In the genomic region with DNA sequence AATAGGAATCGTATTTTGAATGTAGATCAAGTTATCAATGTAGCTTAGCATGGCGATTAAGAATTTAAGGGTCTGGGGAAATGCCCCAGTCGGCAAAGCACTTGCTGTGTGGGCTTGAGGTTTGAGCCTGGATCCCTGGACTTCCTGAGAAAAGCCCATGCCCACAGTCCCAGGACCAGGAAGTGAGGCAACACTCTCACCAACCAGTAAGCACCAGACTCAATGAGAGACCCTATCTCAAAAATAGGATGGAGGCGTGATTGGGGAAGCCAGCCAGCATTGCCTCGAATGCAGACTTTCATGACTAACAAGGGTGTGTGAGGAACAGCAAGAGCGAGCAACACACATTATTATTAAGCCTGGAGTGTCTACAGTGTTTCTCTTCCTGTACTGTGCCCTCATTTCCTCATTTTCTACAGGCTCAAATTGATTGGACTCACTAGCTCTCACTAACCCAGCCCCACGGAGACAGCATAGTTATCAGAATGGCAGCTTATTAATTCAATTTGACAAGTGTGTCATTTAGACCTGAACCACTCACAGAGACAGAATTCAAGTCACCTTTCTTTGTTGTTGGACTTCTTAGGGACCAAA, we compare ENCODE assay signal across 19 mouse cellular contexts.
"Had no signal": no experiment of that assay in that cellular context is flagged by ENCODE, and none has a peak within 500 bp of the region (broad histone marks: within the 10 kb centered on the region; RNA-seq: fewer than 3 reads in every experiment).

No protein-coding gene starts in this region.

- H3K36me3 ChIP-seq: kidney, embryonic 15.5 days; liver, embryonic 13.5 days; midbrain, embryonic 12.5 days; neural tube, embryonic 13.5 days; stomach, embryonic 15.5 days had no signal

- H3K4me1 ChIP-seq: kidney, embryonic 15.5 days; liver, embryonic 13.5 days; midbrain, embryonic 12.5 days; neural tube, embryonic 13.5 days; stomach, embryonic 15.5 days had no signal

- H3K27ac ChIP-seq: kidney, embryonic 15.5 days; left cerebral cortex, adult 2 months; liver, embryonic 13.5 days; macrophage; midbrain, embryonic 12.5 days; neural tube, embryonic 13.5 days; stomach, embryonic 15.5 days had no signal

- H3K9me3 ChIP-seq: kidney, embryonic 15.5 days; liver, embryonic 13.5 days; midbrain, embryonic 12.5 days; neural tube, embryonic 13.5 days; stomach, embryonic 15.5 days had no signal

- DNase-seq: kidney, adult 8-10 months; kidney, postnatal 10 days; kidney, postnatal 36 days; layer of hippocampus, postnatal 36 days; liver, embryonic 13.5 days; lung, embryonic 14.5 days; retina, postnatal 1 day; right cerebral cortex, postnatal 25 days; spleen, adult 18-20 months; thymus, postnatal 36 days had no signal

- ATAC-seq: lung, postnatal 0 days; midbrain, embryonic 16.5 days had no signal

- H3K4me2 ChIP-seq: kidney, embryonic 15.5 days; liver, embryonic 13.5 days; lung, embryonic 14.5 days; midbrain, embryonic 12.5 days; neural tube, embryonic 13.5 days; stomach, embryonic 15.5 days had no signal

- H3K9ac ChIP-seq: kidney, embryonic 15.5 days; liver, embryonic 13.5 days; lung, embryonic 14.5 days; midbrain, embryonic 12.5 days; neural tube, embryonic 13.5 days; stomach, embryonic 15.5 days had no signal

- H3K4me3 ChIP-seq: kidney, embryonic 15.5 days; left cerebral cortex, adult 2 months; liver, embryonic 13.5 days; midbrain, embryonic 12.5 days; myocyte; neural tube, embryonic 13.5 days; stomach, embryonic 15.5 days had no signal

- H3K27me3 ChIP-seq: kidney, embryonic 15.5 days; liver, embryonic 13.5 days; midbrain, embryonic 12.5 days; neural tube, embryonic 13.5 days; stomach, embryonic 15.5 days had no signal
